Mouse (Mus musculus): Measurements from ENCODE around the gene Tex9. TPM values are rescaled to one million over a fixed set of nuclear protein-coding genes. Genes with fewer than 3 reads are reported as not detected.

The Tex9 gene
- 69.6 and 75.0 TPM in 2 replicates for polyA plus RNA-seq (2016; fragmentation: Nextera tagmentation; extraction: Ambion mirVana)

GRCm38 (mm10) chr9:72492194-72492565 is at the start of gene Tex9:
Gene Tex9, minus strand, starts transcription at chr9:72492212.
- H3K4me1 ChIP-seq = peaks cover 19% of the 10 kb centered on the region
- no peaks in the 10 kb centered on the region for H3K27me3 ChIP-seq (ENCODE audit: low read depth, poor library complexity, severe bottlenecking)
- 16% methylated on average over 6 of the region's 6 CpGs for WGBS
- H3K9me3 ChIP-seq (replicated peaks) = no peaks in the 10 kb centered on the region
- DNase-seq (ENCODE audit: low spot score) = no peak
- H3K27ac ChIP-seq (replicated peaks) = peak within 1 kb of the TSS; percentile 92
- H3K36me3 ChIP-seq = peaks cover 19% of the 10 kb centered on the region
- peak within 1 kb of the TSS; percentile 88 for H3K4me3 ChIP-seq

DNA sequence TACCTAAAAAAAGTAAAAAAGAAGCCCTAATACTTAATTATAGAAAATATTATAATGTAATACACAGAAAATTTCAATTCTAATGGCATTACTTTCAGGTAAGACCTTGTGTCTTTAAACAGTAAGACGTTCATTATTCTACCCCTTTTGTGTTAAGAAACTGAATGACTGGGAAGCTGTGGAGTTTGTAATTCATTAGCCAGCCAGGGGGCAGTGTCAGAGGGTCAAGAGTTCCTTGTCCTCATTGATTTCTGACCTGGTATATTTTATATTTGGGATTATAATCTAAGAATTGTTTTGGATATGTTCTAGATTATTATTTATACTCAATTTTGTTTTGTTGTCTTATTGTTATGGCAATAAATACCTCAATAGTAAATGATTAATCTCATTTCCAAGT is 45.1 kb upstream of the Tex9 start:
- 76% methylated on average over 1 of the region's 1 CpGs for WGBS
- H3K4me1 ChIP-seq = peaks cover 16% of the 10 kb centered on the region
- no peaks in the 10 kb centered on the region for H3K9me3 ChIP-seq (replicated peaks)

DNA sequence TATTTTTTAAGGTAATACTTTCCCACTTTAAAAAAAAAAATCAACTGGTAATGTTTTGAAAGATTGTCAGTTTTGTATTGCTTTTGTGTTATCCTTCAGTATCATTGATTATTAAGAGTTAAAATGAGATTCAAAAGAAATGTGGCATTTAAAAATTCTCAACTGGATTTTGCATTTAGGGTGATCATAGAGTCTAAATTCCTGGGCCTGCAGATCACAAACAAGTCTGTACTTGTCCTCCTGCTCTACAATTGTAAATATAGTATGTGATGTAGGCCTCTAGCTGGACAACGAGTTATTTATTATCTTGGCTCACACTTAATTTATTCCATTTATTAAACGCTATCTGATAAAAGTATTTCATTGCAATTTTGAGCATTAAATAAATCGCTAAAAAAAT is 43.4 kb upstream of the Tex9 start:
- no peak overlapping the region for H3K4me3 ChIP-seq
- H3K9me3 ChIP-seq (replicated peaks) = no peaks in the 10 kb centered on the region
- 96% methylated on average over 3 of the region's 3 CpGs for WGBS
- H3K27ac ChIP-seq (replicated peaks) = no peak overlapping the region
- H3K36me3 ChIP-seq = peaks cover 14% of the 10 kb centered on the region
- no peak for DNase-seq (ENCODE audit: low spot score)
- H3K4me1 ChIP-seq = peaks cover 27% of the 10 kb centered on the region
- no peaks in the 10 kb centered on the region for H3K27me3 ChIP-seq (ENCODE audit: low read depth, poor library complexity, severe bottlenecking)

More for the DNA sequence above, 45.1 kb upstream of the Tex9 start:
- H3K4me3 ChIP-seq = no peak overlapping the region
- peaks cover 16% of the 10 kb centered on the region for H3K36me3 ChIP-seq
- no peak overlapping the region for H3K27ac ChIP-seq (replicated peaks)
- no peak for DNase-seq (ENCODE audit: low spot score)
- no peaks in the 10 kb centered on the region for H3K27me3 ChIP-seq (ENCODE audit: low read depth, poor library complexity, severe bottlenecking)

DNA sequence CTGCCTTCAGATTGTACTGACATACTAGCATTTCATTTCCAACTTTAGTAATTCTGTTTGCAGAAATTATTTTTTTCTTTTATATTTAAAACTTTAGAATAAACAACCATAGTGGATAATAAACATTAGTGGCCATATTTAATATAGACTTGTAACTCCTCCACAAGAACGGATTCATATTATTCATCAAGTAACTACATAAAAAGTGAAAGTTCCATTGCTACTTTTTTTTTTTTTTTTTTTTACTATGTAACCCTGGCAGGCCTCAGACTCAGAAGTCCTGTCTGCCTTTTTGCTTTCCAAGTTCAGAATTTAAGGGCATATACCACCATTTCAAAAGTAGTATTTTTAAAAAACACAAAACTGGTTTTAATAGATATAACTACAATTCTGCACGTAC is 43.0 kb upstream of the Tex9 start:
- 96% methylated on average over 2 of the region's 2 CpGs for WGBS
- Histone ChIP-seq H3K9me3 (replicated peaks) (no peaks in the 10 kb centered on the region), H3K4me3 (peak overlapping the region; percentile 95; the same call in 1 of the 2 replicates), H3K27me3 (ENCODE audit: low read depth, poor library complexity, severe bottlenecking) (no peaks in the 10 kb centered on the region), H3K27ac (replicated peaks) (no peak overlapping the region), H3K36me3 (peaks cover 10% of the 10 kb centered on the region), H3K4me1 (peaks cover 31% of the 10 kb centered on the region)
- DNase-seq (ENCODE audit: low spot score) = no peak

GRCm38 (mm10) chr9:72533089-72533415 is 41.0 kb upstream of the Tex9 start:
- peak overlapping the region; percentile 95 for H3K4me3 ChIP-seq
- H3K27me3 ChIP-seq (ENCODE audit: low read depth, poor library complexity, severe bottlenecking) = no peaks in the 10 kb centered on the region
- H3K4me1 ChIP-seq = peaks cover 34% of the 10 kb centered on the region
- no peak for DNase-seq (ENCODE audit: low spot score)
- no peaks in the 10 kb centered on the region for H3K9me3 ChIP-seq (replicated peaks)
- no peaks in the 10 kb centered on the region for H3K36me3 ChIP-seq
- 0% methylated on average over 2 of the region's 2 CpGs for WGBS
- peak overlapping the region; percentile 100 for H3K27ac ChIP-seq (replicated peaks)

GRCm38 (mm10) chr9:72532381-72533088 is 40.5 kb upstream of the Tex9 start:
- Histone ChIP-seq H3K4me3 (peak overlapping the region; percentile 95), H3K27me3 (ENCODE audit: low read depth, poor library complexity, severe bottlenecking) (no peaks in the 10 kb centered on the region), H3K9me3 (replicated peaks) (no peaks in the 10 kb centered on the region), H3K36me3 (no peaks in the 10 kb centered on the region), H3K4me1 (peaks cover 34% of the 10 kb centered on the region), H3K27ac (replicated peaks) (peak overlapping the region; percentile 100)
- 1% methylated on average over 53 of the region's 55 CpGs for WGBS
- DNase-seq (ENCODE audit: low spot score) = peak; percentile 84

- no peaks in the 10 kb centered on the region for H3K36me3 ChIP-seq
- WGBS = under 1% methylated on average over 54 of the region's 63 CpGs
- no peaks in the 10 kb centered on the region for H3K9me3 ChIP-seq (replicated peaks)
- H3K27ac ChIP-seq (replicated peaks) = peak within 1 kb of the TSS; percentile 100
- H3K4me1 ChIP-seq = peaks cover 34% of the 10 kb centered on the region
- peak; percentile 82 for DNase-seq (ENCODE audit: low spot score)
- peak within 1 kb of the TSS; percentile 95 for H3K4me3 ChIP-seq
- no peaks in the 10 kb centered on the region for H3K27me3 ChIP-seq (ENCODE audit: low read depth, poor library complexity, severe bottlenecking)
These were observed 40.0 kb upstream of the Tex9 start, which contains the start of gene Rfx7 for GRCm38 (mm10) chr9:72531996-72532380. Gene Rfx7, plus strand, starts transcription at chr9:72532240.

GRCm38 (mm10) chr9:72531291-72531995 is 39.4 kb upstream of the Tex9 start:
- peaks cover 34% of the 10 kb centered on the region for H3K4me1 ChIP-seq
- H3K36me3 ChIP-seq = no peaks in the 10 kb centered on the region
- no peaks in the 10 kb centered on the region for H3K27me3 ChIP-seq (ENCODE audit: low read depth, poor library complexity, severe bottlenecking)
- WGBS = 2% methylated on average over 35 of the region's 35 CpGs
- no peaks in the 10 kb centered on the region for H3K9me3 ChIP-seq (replicated peaks)
- peak overlapping the region; percentile 95 for H3K4me3 ChIP-seq
- peak overlapping the region; percentile 100 for H3K27ac ChIP-seq (replicated peaks)
- peak; percentile 94 for DNase-seq (ENCODE audit: low spot score)

- H3K9me3 ChIP-seq (replicated peaks) = no peaks in the 10 kb centered on the region
- WGBS = 39% methylated on average over 4 of the region's 4 CpGs
These were observed 38.8 kb upstream of the Tex9 start for GRCm38 (mm10) chr9:72530824-72531223.

GRCm38 (mm10) chr9:72530237-72530636 is 38.2 kb upstream of the Tex9 start:
- H3K36me3 ChIP-seq = no peaks in the 10 kb centered on the region
- H3K4me1 ChIP-seq = peaks cover 34% of the 10 kb centered on the region
- no peaks in the 10 kb centered on the region for H3K9me3 ChIP-seq (replicated peaks)
- H3K27ac ChIP-seq (replicated peaks) = peak overlapping the region; percentile 100
- H3K4me3 ChIP-seq = peak overlapping the region; percentile 95; the same call in 1 of the 2 replicates
- peak; percentile 88 for DNase-seq (ENCODE audit: low spot score)
- 1% methylated on average over 12 of the region's 12 CpGs for WGBS
- no peaks in the 10 kb centered on the region for H3K27me3 ChIP-seq (ENCODE audit: low read depth, poor library complexity, severe bottlenecking)

More at GRCm38 (mm10) chr9:72530824-72531223, 38.8 kb upstream of the Tex9 start:
- peaks cover 34% of the 10 kb centered on the region for H3K4me1 ChIP-seq
- no peaks in the 10 kb centered on the region for H3K27me3 ChIP-seq (ENCODE audit: low read depth, poor library complexity, severe bottlenecking)
- peak overlapping the region; percentile 95 for H3K4me3 ChIP-seq
- DNase-seq (ENCODE audit: low spot score) = no peak
- peak overlapping the region; percentile 100 for H3K27ac ChIP-seq (replicated peaks)
- H3K36me3 ChIP-seq = no peaks in the 10 kb centered on the region

DNA sequence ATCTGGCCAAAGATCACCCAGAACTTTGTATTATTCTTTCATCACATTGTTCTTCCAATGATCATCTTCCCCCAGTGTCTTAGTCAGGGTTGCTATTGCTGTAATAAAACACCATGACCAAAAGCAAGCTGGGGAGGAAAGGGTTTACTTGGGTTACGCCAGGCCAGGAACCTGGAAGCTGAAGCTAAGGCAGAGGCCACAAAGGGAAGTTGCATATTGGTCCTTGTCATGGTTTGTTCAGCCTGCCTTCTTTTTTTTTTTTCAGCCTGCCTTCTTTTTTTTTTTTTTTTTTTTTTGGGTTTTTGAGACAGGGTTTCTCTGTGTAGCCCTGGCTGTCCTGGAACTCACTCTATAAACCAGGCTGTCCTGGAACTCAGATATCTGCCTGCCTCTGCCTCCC is 34.1 kb upstream of the Tex9 start:
- Histone ChIP-seq H3K36me3 (no peaks in the 10 kb centered on the region), H3K9me3 (replicated peaks) (no peaks in the 10 kb centered on the region), H3K4me3 (no peak overlapping the region), H3K4me1 (peaks cover 13% of the 10 kb centered on the region), H3K27ac (replicated peaks) (no peak overlapping the region), H3K27me3 (ENCODE audit: low read depth, poor library complexity, severe bottlenecking) (no peaks in the 10 kb centered on the region)
- 78% methylated on average over 1 of the region's 1 CpGs for WGBS
- DNase-seq (ENCODE audit: low spot score) = no peak

DNA sequence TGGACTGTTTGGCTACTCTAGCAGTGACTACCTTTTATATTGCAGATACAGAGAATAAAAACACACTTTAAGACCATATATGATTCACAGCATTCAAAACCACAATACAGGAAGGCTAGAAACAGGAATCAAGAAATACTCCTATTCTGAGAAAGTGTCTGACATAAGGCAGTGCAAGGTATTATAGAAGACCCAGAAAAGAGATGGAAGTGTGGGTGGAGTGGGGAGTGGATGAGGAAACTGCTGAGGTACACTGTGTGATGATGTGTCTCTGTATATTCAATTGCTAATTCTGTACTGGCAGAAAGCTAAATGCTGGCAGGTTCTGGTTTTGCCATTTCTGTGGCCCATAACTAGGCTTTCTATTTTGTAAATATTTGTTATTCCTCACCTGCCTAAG is 28.8 kb upstream of the Tex9 start:
- H3K27me3 ChIP-seq (ENCODE audit: low read depth, poor library complexity, severe bottlenecking) = no peaks in the 10 kb centered on the region
- no peaks in the 10 kb centered on the region for H3K9me3 ChIP-seq (replicated peaks)
- no peak overlapping the region for H3K27ac ChIP-seq (replicated peaks)
- H3K4me3 ChIP-seq = no peak overlapping the region
- H3K36me3 ChIP-seq = no peaks in the 10 kb centered on the region
- H3K4me1 ChIP-seq = peaks cover 4% of the 10 kb centered on the region; the same call in 1 of the 2 replicates
- DNase-seq (ENCODE audit: low spot score) = no peak

DNA sequence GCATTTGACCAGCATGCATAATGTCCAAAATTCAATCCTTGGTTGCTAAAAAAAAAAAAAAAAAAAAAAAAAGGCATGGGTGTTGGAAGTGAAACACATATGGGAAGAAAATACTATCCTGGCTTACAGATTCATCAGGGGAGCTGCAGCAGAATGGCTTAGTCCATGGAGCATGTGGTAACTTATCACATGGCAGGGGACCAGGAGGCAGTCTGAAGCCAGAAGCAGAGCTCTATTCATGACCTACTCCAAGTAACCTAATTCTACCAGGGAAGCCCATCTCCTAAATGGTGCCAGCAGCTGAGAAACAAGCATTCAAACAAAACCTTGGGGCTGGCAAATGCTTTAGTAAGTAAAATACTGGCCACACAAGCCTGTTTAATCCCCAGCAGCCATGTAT is 27.2 kb upstream of the Tex9 start:
- DNase-seq (ENCODE audit: low spot score) = no peak
- H3K27me3 ChIP-seq (ENCODE audit: low read depth, poor library complexity, severe bottlenecking) = no peaks in the 10 kb centered on the region

More for the DNA sequence above, 27.2 kb upstream of the Tex9 start:
- peaks cover 4% of the 10 kb centered on the region; the same call in 1 of the 2 replicates for H3K4me1 ChIP-seq
- no peaks in the 10 kb centered on the region for H3K36me3 ChIP-seq
- no peak overlapping the region for H3K27ac ChIP-seq (replicated peaks)
- no peaks in the 10 kb centered on the region for H3K9me3 ChIP-seq (replicated peaks)
- H3K4me3 ChIP-seq = no peak overlapping the region
